Mouse (Mus musculus) spleen, adult 2 months (tissue): ENCODE data around the gene Igf2r.

Experiments used
- CTCF ChIP-seq: fragments of 200-500 bp; IDR thresholded peaks from 2 replicates; pipeline ENCODE4 v1.5.1; 2011; ENCODE audit warnings: mild to moderate bottlenecking, inconsistent platforms; ENCODE audit not compliant: insufficient read depth, insufficient read length, insufficient replicate concordance; ENCODE audit errors: extremely low read depth
- POLR2A ChIP-seq: fragments of 200-500 bp; IDR thresholded peaks from 2 replicates; pipeline ENCODE4 v1.6.1; 2011; ENCODE audit warnings: low read depth, low read length, inconsistent platforms

- TF ChIP-seq CTCF (no peak), POLR2A (no peak)
Measured at GRCm38 (mm10) chr17:12708398-12708797, 61.1 kb downstream of the Igf2r start.
